Mouse (Mus musculus) kidney, adult 8-10 months (tissue): ENCODE measurements at regions not wholly inside any gene's neighbourhood (a gene's known extent, or its start where the extent isn't known, plus 50 kb on each side); places are given as distances from the start of the nearest gene placed in this dataset.
A peak's percentile ranks its signal among the peaks of the same experiment; 100 is the strongest.

Source experiments
- DNase-seq, 2 experiments: peaks; one replicate each; pipeline ENCODE4 v3.0.0; 2022

GRCm38 (mm10) chrX:11575571-11575970, 247.9 kb downstream of the H2al1j start:
- DNase-seq: no peak

- DNase-seq: no peak
Measured at GRCm38 (mm10) chrX:11576287-11576686, 248.7 kb downstream of the H2al1j start.

GRCm38 (mm10) chrX:11577294-11577693, 249.7 kb downstream of the H2al1j start:
- DNase-seq: no peak

GRCm38 (mm10) chrX:11585353-11585752, 257.7 kb downstream of the H2al1j start:
- DNase-seq: no peak

- no peak for DNase-seq
Measured at GRCm38 (mm10) chrX:11591391-11592187, 264.0 kb downstream of the H2al1j start.

GRCm38 (mm10) chrX:11594542-11594941, 266.9 kb downstream of the H2al1j start:
- DNase-seq: peak; percentile 13 to 17

- DNase-seq: no peak
Measured at GRCm38 (mm10) chrX:11597548-11597947, 269.9 kb downstream of the H2al1j start.

GRCm38 (mm10) chrX:11614237-11614636, 286.6 kb downstream of the H2al1j start:
- peak; percentile 13 to 34 for DNase-seq

GRCm38 (mm10) chrX:11621045-11621763, 293.6 kb downstream of the H2al1j start:
- peak; percentile 11 to 17 for DNase-seq

- no peak for DNase-seq
Measured at GRCm38 (mm10) chrX:11626274-11626878, 298.8 kb downstream of the H2al1j start.

- DNase-seq: no peak
Measured at GRCm38 (mm10) chrX:11629362-11629761, 301.7 kb downstream of the H2al1j start.

GRCm38 (mm10) chrX:11629906-11630305, 302.3 kb downstream of the H2al1j start:
- peak in 1 of 2 experiments; percentile 34 for DNase-seq

GRCm38 (mm10) chrX:11631186-11631913, 303.7 kb downstream of the H2al1j start:
- peak; percentile 4 to 11 for DNase-seq

- DNase-seq: no peak
Measured at GRCm38 (mm10) chrX:11632011-11632410, 304.4 kb downstream of the H2al1j start.

- DNase-seq: peak in 1 of 2 experiments; percentile 36
Measured at GRCm38 (mm10) chrX:11633823-11634222, 306.2 kb downstream of the H2al1j start.

- no peak for DNase-seq
Measured at GRCm38 (mm10) chrX:11644484-11644883, 316.9 kb downstream of the H2al1j start.

GRCm38 (mm10) chrX:11646681-11647526, 319.3 kb downstream of the H2al1j start:
- DNase-seq: no peak

GRCm38 (mm10) chrX:11647527-11647836, 319.9 kb downstream of the H2al1j start:
- DNase-seq: no peak

- DNase-seq: no peak
Measured at GRCm38 (mm10) chrX:11653336-11653735, 325.7 kb downstream of the H2al1j start.

- DNase-seq: no peak
Measured at GRCm38 (mm10) chrX:11654976-11655375, 327.4 kb downstream of the H2al1j start.

- DNase-seq: no peak
Measured at GRCm38 (mm10) chrX:11655466-11655865, 327.8 kb downstream of the H2al1j start.

- peak; percentile 60 to 68 for DNase-seq
Measured at GRCm38 (mm10) chrX:11657606-11658254, 330.1 kb downstream of the H2al1j start.
